8 mouse cellular contexts compared by ENCODE assay signal in genomic region chr11:78791582-78791981, GRCm38 (mm10). TPM values are rescaled to one million over a fixed set of nuclear protein-coding genes. Genes with fewer than 3 reads are reported as not detected.
A peak's percentile ranks its signal among the peaks of the same experiment; 100 is the strongest.
DNase-seq lines count a peak whose midpoint lies in the region; ATAC-seq lines count a peak whose summit lies in the region.

No protein-coding gene starts in this region.

- no peak overlapping the region for H3K4me2 ChIP-seq in heart, embryonic 12.5 days
- no peak overlapping the region for H3K4me2 ChIP-seq in lung, embryonic 16.5 days (ENCODE audit: low read depth, low read length)

- no peak overlapping the region for H3K4me3 ChIP-seq in heart, embryonic 12.5 days
- H3K4me3 ChIP-seq in lung, embryonic 16.5 days (ENCODE audit: low read length), result no peak overlapping the region

- no peaks in the 10 kb centered on the region for H3K36me3 ChIP-seq in heart, embryonic 12.5 days
- no peaks in the 10 kb centered on the region for H3K36me3 ChIP-seq in lung, embryonic 16.5 days (ENCODE audit: control insufficient read depth, insufficient read depth, low read length)

- H3K9ac ChIP-seq in heart, embryonic 12.5 days, result no peak overlapping the region
- no peak overlapping the region for H3K9ac ChIP-seq in lung, embryonic 16.5 days (ENCODE audit: low read length)

- DNase-seq in heart, adult 11 months, result peak; percentile 90
- peak; percentile 91 for DNase-seq in adrenal gland, postnatal 10 days
- peak; percentile 27 for DNase-seq in gastrocnemius, adult 18-20 months (ENCODE audit: low spot score)
- peak; percentile 85 to 89 for DNase-seq in kidney, adult 8-10 months
- DNase-seq in right cerebral cortex, postnatal 4 days, result peak; percentile 60
- no peak for DNase-seq in yolk sac, embryonic 10.5 days (ENCODE audit: low spot score)

- WGBS in heart, embryonic 12.5 days, result 53% methylated on average over 4 of the region's 4 CpGs
- 25% methylated on average over 4 of the region's 4 CpGs for WGBS in lung, embryonic 16.5 days

- H3K4me1 ChIP-seq in heart, embryonic 12.5 days (replicated peaks), result peaks cover 15% of the 10 kb centered on the region
- peaks cover 7% of the 10 kb centered on the region; the same call in 1 of the 2 replicates for H3K4me1 ChIP-seq in lung, embryonic 16.5 days (replicated peaks; ENCODE audit: control insufficient read depth, insufficient read depth, low read length)

- no peak overlapping the region for H3K27ac ChIP-seq in heart, embryonic 12.5 days (ENCODE audit: poor library complexity, severe bottlenecking)
- no peak overlapping the region for H3K27ac ChIP-seq in lung, embryonic 16.5 days (ENCODE audit: low read length)

- no peaks in the 10 kb centered on the region for H3K27me3 ChIP-seq in heart, embryonic 12.5 days (replicated peaks)
- no peaks in the 10 kb centered on the region for H3K27me3 ChIP-seq in lung, embryonic 16.5 days (ENCODE audit: control insufficient read depth, insufficient read depth, low read depth, low read length)

- ATAC-seq in heart, embryonic 12.5 days (ENCODE audit: insufficient number of reproducible peaks, low FRiP score), result no peak
- ATAC-seq in lung, embryonic 16.5 days (ENCODE audit: low read depth), result peak; percentile 78

- H3K9me3 ChIP-seq in heart, embryonic 12.5 days (replicated peaks), result no peaks in the 10 kb centered on the region
- H3K9me3 ChIP-seq in lung, embryonic 16.5 days (ENCODE audit: control insufficient read depth, low read length), result no peaks in the 10 kb centered on the region

RNA-seq across cellular contexts. Expression of gene Lyrm9, which starts 34.8 kb away (rescaled TPM):
- 33.5 and 35.9 TPM in 2 replicates for polyA plus RNA-seq in heart, embryonic 12.5 days (2016; fragmentation: Nextera tagmentation; extraction: Ambion mirVana)
- total RNA-seq in adrenal gland, postnatal 10 days (2021), result 10 to 100 TPM; 23.2 to 30.6 TPM
- total RNA-seq in gastrocnemius, adult 18-20 months (2021), result 10 to 100 TPM; 12.3 to 17.3 TPM
- polyA plus RNA-seq in lung, embryonic 16.5 days (2015; fragmentation: Nextera tagmentation; extraction: Ambion mirVana), result 16.3 and 17.7 TPM in 2 replicates

RNA-seq across cellular contexts. Expression of gene Ccnq, which starts 40.1 kb away (rescaled TPM):
- 25.2 and 28.1 TPM in 2 replicates for polyA plus RNA-seq in heart, embryonic 12.5 days (2016; fragmentation: Nextera tagmentation; extraction: Ambion mirVana)
- 10 to 100 TPM; 29.1 to 33.7 TPM for total RNA-seq in adrenal gland, postnatal 10 days (2021)
- total RNA-seq in gastrocnemius, adult 18-20 months (2021), result 10 to 100 TPM; 11.1 to 11.8 TPM
- 35.1 and 36.9 TPM in 2 replicates for polyA plus RNA-seq in lung, embryonic 16.5 days (2015; fragmentation: Nextera tagmentation; extraction: Ambion mirVana)
